Mouse (Mus musculus) induced T-regulatory cell, adult 2 months (primary cell): ENCODE measurements around the gene Gm20388.

Experiments used
- DNase-seq: peaks from one replicate; pipeline ENCODE4 v3.0.0-alpha.2; 2012; ENCODE audit warnings: low read depth

Gm20388 gene

DNA sequence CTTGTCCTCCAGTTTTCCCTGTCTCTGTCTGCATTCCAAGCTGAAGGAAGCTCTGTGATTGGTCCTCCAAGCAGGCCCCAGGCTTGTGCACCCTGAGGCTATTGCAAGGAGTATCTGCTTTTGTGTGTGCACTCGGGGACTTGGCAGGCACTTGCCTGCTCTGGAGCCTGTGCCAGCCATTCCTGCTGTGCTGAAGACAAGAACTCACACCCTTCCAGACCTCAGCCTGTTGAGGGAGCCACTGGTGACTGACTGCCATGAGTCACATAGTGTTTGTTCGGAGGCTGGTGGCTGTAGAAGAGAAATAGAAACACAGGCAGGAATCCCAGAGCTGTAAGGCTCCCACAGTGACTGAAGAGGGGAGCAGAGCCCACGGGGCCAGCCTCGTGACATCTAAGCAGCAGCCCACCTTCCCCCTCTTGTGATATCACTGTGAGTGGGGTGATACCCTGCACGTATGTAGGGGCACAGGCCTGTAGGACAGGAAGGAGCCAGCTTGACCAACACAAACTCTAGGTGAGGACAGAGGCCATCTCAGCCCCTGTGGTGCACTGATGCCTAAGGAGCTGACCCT lies 50.0 kb downstream of the Gm20388 start:
- no peak for DNase-seq

DNA sequence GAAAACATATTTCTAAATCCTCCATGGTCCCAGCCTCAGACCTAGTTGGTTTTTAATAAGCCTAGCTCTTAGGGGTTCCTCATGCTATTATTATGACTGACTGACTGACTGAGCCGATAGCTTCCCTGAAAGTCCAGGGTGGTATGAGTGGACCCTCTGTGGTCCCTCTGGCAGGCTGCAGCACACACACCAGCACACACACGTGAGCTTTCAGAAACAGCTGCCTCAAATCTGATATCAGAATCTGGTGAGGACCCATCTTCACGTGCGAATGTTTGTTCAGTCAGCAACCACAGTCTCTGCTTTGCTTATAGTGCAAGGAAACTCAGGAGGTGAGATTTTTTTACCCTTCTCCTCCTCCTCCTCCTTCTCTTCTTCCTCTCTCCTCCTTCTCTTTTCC lies 54.2 kb downstream of the Gm20388 start:
- DNase-seq: no peak

DNA sequence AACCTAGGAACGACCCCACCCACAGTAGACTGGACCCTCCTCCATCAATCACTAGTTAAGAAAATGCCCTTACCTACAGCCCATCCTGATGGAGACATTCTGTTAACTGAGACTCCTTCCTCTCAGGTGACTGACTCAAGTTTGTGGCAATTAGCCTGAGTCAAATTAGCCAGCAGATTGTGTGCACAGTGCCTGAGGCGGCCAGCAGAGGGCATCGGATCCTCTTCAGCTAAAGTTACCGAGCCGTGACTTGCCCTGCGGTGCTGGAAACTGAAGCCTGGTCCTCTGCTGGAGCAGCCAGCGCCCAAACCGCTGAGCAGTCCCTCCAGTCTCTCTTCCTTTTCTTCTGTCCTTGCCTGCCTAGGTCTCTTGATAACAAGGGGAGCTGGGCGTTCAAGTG lies 56.8 kb downstream of the Gm20388 start:
- no peak for DNase-seq

DNA sequence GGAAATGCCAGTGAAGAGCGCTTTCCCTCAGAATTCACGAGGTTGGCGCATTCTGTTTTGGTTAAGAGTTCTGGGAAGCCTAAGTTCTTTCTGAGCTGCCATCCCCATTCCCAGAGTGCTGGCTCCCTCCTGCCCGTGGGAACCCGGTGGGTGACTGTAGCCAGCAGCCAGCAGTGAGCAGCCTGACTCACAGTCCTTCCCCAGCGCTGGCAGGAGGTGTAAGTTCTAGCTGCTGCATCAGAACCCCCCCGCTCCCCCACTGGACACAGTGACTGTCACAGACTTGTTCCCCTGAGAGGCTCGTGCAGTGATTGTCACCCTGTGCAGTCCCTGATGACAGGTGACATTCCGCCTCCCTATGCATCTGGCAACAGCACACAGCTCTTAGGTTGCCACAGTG lies 59.5 kb downstream of the Gm20388 start:
- no peak for DNase-seq

DNA sequence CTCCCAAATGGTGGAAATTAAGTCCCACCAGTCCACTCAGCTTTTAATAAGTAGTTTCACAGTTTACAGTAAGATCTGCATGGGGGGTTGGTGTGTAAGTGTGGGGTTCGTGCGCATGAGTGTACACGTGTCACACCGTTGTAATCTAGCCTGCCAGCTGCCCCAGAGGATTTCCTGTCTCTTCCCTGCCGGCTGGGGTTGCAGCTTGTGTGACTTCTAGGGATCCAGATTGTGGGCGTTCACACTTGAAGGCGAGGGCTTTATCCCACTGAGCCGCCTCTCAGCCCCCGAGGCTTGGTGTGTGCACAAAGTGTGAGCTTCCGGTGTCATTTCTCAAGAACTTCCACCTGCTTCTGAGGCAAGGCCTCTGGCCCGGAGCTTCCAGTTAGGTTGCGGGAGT lies 61.9 kb downstream of the Gm20388 start:
- peak; percentile 27 for DNase-seq

DNA sequence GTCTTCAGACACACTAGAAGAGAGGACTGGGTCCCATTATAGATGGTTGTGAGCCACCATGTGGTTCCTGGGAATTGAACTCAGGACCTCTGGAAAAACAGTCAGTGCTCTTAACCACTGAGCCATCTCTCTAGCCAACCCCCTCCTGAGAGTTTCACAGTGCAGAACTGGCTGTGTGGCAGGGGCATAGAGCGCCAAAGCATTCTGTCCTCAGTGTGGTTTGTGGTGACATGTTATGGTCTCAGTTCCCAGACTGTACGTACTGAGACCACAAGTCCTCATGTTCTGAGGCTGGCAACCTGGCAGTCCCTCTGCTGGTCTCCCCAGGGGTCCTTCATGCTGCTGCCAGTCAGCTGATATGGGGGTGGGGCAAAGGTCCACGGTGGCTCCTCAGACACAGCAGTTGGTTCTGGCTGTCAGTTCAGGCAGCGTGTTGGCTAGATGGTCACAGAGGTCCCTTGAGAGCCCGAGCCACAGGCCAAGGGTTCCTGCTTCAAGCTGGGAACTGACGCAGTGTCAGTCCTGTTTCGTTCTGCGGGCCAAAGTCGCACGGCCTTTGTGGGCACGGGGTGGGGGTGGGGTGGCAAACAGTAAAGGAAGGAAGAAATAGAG lies 68.2 kb downstream of the Gm20388 start:
- no peak for DNase-seq

DNA sequence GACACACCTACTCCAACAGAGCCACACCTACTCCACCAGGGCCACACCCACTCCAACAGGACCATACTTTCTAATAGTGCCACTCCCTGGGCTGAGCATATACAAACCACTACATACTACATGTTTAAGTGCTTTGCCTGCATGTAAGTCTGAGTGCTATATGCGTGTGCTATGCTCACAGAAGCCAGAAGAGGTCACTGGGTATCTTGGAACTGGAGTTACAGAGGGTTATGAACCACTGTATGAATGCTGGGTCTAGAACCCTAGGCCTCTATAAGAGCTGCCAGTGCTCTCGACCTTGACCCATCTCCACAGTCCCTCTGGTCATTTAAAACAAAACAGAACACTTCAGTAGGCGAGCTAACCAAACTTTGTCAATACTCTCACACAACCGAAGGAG lies 70.6 kb downstream of the Gm20388 start:
- peak; percentile 19 for DNase-seq

DNA sequence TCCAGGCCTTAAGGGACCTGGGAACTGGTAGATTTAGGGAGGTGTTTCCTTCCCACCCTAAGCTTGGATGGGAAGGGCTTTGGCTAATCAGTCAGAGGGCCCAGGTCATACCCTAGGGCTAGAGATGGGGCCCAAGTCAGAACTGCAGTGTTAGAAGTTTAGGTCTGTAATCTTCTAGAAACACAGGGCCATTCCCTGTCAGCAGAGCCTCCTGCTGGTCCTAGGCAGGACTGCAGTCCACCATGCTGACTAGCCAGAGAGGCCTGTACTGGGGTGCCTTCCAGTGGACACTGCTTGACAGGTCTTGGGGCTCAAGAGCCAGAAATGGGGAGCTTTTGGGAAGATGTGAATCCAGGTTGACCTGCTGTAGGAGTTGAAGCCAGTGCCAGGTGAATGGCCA lies 73.4 kb downstream of the Gm20388 start:
- peak; percentile 57 for DNase-seq

DNA sequence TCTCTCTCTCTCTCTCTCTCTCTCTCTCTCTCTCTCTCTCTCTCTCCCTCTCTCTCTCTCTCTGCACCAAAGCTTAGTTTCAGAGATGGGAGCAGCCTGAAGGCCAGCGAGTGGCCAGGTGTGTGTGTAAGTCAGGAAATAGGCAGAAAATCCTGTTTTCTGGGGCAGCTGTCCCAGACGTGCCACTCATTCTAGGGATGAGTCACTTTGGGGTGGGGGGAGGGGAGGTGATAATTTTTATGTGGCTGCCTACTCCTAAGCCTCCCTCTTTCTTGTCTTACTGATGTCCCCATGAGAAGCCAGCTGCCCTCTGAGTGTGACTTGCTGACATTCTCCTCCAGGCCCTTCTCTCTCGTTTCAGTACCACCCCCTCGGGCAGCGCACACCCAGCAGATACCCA lies 75.5 kb downstream of the Gm20388 start:
- DNase-seq: no peak

DNA sequence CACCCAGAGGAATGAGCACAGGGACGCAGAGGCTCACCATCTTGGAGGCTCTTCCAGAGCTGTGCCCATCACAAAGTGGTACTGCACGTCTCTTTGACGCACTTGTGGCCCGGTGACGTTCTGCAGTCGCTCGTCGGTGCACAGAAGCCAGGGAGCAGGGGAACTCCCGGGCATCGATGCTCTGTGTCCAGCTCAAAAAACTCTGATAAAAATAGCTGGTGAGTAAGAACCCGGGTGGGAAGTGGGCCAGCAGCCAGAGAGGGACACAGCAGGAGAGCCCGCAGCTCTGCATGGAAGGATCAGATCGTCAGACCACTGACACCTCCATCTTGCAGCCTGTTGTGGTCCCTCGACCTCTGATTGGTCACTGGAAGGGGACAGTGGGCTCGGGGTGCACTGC lies 77.4 kb downstream of the Gm20388 start:
- no peak for DNase-seq

DNA sequence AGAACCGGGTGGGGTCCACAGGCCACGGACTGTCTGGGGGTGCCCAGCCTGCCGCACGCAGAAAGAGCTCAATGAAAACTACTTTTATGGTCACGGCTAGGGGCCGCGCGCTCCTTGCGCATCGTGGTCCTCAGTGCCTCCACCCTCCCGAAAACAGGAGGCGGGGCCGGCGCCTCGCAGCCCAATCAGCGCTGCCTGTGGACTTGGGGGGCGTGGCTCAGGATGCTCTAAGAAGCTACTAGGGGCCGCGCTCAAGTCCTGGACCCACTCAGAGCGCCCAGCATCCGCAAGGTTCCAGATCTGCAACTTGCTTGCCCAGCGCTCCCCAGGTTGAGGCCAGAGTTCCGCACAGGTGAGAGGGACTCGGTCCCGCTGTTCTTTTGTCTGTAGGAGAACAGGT lies 81.6 kb downstream of the Gm20388 start, which contains the start of gene Crispld2:
Gene Crispld2 (plus strand): TSS at position 190 of the 400 bp plus-strand sequence.
- peak; percentile 69 for DNase-seq

DNA sequence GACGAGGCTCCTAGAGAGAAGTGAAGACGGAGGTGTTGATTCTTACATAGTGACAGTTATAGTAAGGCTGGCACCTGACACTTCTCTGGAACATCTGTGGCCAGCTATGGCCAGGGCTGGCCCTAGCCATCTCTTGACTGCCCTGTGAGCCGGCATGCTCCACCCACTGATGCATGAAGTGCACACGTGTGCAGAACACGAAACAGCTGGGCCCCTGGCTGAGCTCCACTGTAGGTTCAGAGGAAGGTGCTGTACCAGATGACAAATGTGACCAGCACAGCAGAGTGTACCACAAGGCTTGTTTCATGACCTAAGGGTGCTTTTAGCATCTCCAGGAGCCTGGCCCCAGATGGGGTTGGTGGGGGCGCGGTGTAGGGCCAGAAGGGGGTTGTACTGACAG lies 83.5 kb downstream of the Gm20388 start:
- DNase-seq: no peak

DNA sequence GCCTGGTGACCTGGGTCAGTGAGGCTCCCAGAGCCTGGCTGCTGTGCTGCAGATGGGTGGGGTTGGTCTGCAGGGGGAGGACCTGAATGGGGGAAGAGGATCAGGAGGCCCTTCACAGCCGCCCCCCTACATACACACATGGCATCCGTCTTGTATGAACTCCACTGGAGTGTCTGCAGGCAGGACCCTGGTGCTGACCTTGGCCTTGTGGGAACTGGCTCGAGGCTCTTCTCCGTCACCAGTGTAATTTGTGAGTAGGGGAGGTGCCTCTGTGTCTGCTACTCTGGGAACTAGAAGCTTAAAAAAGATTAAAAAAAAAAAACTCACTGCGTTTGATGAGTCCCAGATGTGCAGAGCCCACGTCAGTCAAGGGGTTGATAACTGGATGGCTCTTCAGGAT lies 83.9 kb downstream of the Gm20388 start:
- DNase-seq: no peak

DNA sequence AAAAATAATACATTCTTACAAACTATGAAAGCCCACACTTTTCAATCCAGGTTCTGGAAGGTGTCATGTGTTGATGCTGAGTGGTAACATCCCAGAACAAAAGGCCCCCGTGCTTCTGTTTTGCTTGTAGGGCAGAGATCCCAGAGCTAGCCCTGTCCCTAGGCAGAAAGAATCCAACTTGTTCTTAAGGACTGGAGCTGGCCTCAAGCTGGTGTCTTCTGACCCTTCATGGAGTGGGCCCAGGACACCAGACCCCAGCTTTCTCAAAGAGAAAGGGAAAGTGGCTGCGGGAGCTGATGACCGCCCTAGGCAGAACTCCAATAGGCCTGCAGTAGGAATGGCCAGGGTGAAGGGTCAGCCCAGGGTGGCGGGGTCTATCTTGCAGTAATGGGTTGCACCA lies 86.6 kb downstream of the Gm20388 start:
- DNase-seq: no peak

DNA sequence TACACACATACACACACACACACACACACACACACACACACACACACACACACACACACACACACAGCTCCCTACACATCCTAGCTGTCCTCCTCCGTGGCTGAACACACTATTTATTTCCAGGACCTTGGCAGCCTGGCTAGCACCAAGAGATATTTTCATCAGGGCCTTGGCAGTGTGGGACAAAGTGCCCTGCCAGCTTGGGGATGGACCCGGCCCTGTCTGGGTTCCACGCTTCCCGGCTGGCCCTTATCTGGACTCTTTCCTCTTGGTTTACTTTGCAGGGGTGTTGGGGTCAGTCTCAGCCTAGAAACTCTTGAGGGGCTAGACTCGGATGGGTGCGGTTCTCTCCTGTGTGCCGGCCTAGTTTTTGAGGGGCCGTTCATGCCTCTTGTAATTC lies 89.8 kb downstream of the Gm20388 start:
- DNase-seq: no peak

DNA sequence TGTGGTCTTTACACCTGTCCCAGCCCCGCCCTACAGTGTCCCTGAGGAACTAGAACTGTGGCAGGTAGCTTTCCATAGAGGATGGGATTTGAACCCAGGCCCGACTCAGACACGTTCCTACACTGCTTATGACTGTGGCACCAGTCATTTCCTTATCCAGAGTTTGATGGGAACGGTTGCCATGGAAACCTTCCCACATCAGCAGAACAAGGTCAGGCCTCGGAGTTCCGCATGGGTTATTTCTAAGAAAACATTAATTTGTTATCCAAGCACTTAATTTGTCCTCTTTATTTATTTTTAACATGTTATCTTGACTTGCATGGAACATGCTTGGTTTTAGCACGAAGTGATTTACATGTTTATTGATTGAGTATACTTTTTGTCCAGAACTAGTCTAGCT lies 91.1 kb downstream of the Gm20388 start:
- no peak for DNase-seq

DNA sequence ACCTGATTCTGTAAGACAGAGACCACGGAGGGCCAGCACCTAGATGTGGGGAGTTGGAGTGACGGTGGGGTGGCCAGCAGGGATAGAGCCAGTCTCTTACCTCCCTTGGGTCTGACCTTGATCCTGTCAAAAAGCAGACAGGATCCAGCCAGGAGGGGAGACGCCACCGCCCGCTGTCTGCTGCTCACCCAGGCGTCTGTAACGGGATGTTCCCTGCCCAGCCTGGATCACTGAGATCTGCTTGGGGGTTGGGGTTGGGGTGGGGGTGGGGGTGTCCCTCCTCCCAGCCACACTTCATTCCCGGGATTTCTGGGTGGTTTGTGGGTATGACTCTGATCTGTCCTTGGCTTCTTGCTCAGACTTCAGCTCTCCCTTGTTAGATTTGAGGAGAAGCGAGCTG lies 91.7 kb downstream of the Gm20388 start:
- no peak for DNase-seq

DNA sequence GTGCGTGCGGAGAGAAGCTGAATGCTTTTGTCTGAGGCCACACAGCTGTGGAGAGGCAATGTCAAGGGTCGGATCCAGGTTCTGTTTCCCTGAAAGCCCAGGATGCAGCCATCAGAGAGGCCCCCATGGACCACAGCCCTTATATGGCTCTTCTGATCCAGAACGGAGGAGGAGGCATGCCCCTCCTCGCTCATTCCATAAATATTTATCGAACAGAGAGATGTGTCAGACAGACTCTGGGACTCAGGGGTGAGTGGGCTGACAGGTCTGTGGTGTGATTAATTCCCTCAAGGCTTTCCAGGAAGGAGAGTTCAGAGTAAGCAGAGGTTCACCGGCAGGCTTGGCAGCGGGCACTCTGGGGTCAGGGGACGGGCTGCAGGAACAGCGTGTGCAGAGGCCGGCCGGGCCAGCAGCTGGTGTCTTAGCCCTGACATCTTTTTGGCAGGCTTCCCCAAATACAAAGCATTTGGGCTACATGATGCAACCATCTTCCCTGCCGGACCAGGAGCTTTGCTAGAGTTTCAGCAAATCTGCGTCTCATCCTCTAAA lies 93.6 kb downstream of the Gm20388 start:
- DNase-seq: no peak

DNA sequence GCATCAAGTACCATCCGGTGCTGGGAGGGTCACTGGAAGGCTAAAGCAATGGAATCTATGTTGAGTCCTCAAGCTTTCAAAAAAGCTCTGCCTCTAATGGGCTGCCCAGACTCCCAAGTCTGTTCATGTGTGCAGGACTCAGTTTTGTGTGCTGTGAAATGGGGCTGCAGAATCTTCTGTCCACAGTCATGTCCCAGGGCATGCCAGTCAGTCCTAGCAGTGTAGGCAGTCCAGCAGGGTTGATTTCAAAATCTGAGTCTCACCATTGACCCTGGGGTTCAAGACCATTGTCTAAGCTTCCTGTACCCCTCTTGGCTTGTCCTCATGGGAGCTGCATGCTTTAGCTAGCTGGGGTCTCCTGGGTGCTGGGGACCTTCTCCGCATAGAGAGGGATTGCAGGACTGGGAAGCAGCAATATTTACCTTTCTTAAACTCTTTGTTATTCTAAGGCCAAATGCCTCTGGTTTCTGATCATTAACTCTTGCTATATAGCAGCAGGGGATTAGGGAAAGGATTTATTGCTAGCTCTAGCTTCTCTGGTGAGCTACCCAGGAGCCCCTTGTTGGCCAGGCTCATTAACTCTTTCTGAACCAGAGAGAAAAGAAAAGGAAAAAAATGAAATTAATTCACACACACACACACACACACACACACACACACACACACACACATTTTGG lies 94.2 kb downstream of the Gm20388 start:
- no peak for DNase-seq

DNA sequence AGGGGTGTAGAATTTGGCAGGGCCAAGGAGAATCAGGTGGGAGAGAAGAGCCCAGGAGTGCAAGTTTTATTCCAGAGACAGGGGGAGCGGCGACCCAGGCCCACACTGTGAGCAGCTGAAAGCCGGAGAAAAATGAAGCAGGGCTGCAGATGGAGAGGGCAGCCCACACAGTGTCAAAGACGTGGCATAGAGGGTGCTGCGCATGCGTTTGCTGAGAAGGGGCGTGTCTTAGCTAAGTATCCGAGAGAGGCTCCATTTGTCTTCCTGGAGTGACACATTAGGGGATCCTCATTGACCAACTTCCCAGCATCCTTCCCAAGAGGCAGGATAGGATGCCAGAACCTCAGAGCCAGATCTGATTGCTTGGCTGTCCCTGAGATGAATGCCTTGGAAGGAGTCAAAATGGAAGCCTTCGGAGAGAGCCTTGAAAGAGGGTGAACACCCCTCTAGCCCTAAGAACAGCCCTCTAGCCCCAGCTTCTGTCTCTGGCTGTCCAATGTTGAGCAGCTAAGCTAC lies 96.1 kb downstream of the Gm20388 start:
- DNase-seq: no peak

DNA sequence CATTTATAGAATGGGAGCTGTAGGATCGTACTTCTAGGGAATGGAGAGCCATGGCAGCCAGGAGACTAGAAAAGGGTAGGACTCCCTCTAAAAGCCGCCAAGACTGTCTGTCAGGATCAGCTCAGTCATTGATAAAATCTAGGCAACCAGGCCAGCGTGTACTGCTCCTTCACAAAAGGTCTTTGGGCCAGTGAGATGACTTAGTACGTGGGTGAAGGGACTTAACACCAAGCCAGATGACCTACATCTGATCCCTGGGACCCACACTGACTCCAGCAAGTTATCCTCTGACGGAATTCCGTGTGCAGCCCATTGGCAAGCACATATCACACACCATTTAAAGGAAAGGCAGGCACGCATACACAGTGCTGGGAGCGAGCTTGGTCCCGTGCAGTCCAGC lies 96.5 kb downstream of the Gm20388 start:
- no peak for DNase-seq

DNA sequence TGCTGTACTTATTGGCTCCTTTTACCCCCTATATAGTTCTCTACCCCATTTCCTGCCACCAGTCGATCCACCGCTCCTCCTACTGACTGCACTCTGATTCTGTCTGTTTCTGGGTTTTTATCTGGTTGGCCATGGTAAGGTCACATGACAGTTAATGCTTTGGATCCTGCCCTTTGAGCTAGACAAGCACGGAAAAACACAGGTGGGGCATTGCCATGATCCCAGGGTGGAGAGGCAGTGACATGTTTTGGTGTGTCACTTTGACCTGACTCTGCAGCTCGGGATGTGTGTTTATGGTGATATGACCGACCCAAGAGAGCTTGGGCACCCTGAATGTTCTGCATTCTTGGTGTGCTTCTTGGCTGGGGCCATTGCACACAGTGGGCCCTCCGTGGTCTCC lies 98.6 kb downstream of the Gm20388 start:
- no peak for DNase-seq

DNA sequence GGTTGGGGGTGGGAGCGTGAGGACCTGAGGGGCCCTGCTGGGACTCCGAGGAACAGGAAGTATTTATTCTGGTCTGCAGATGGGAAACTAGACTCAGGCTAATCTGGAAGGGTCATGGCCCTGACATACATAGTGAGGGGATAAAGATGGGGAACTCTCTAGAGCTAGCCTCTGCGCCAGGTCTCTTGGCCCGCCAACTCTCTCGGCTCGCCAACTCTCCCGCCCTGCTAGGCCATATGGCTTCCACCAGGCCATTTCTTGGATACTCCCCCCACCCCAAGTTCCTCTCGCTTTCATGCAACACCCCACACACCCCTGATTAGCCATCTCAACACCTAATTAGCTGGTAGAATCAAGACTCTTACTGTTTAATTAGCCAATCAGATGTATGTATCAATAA lies 101.8 kb downstream of the Gm20388 start:
- no peak for DNase-seq
